Mouse (Mus musculus) adrenal gland, adult 18-20 months (tissue): ENCODE measurements around the gene Trhr2. TPM values are rescaled to one million over a fixed set of nuclear protein-coding genes. Genes with fewer than 3 reads are reported as not detected.
A peak's percentile ranks its signal among the peaks of the same experiment; 100 is the strongest.

Experiments
- DNase-seq, 2 experiments: peaks; one replicate each; pipeline ENCODE4 v3.0.0; 2021 to 2022; ENCODE audit warnings: low spot score in 2 of 2
- total RNA-seq, 2 experiments: library from RNA; stranded (reverse); gene quantifications; 1 replicate in 1 of 2; 2 replicates in 1 of 2; pipeline ENCODE4 v1.2.3; 2021

Trhr2 gene
- total RNA-seq, 2 experiments from 2014 or later, result not detected

DNA sequence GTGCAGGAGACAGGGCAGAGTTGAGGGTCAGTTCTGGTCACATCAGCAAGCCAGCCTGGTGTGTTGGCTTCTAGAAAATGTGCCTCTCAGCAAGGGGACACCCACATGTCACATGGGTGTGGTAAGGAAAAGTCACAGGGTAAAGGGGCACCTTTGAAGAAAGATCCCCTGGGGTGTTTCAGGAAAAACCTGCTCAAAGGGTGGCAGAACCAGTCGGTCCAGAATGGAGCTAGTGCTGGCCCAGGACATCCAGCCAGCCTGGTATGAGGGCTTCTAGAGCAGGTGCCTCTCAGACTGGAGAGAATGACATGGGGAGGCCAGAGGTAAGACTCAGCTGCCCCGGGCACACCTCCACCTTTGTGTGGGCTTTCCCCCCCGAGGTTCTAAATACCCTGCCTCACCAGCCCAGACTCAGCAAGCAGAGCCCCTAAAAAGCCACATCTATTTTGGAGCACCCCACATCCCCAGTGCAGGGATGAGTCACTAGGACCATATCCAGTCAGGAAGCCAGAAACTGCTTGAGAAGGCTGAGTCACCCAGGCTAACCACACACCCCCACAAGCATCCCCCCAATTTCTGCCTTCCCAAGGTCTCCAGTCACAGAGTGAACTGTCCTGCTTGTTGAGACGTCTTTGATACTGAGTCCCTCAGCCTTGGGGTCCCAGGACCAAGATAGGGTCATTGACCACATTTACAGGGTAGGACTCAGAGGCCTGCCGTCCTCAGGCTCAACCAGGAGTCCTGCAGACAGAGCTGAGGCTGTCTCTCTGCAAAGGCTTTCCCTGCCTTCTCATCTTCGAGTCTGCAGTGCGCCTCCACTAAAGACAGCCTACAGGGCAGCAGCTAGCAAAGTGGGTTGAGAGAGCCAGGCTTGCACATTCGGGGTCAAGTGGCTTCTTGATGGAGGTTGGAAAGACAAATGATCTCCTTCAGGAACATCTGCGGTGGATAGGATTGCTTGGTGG lies 4.6 kb downstream of the Trhr2 start:
- DNase-seq, result no peak

DNA sequence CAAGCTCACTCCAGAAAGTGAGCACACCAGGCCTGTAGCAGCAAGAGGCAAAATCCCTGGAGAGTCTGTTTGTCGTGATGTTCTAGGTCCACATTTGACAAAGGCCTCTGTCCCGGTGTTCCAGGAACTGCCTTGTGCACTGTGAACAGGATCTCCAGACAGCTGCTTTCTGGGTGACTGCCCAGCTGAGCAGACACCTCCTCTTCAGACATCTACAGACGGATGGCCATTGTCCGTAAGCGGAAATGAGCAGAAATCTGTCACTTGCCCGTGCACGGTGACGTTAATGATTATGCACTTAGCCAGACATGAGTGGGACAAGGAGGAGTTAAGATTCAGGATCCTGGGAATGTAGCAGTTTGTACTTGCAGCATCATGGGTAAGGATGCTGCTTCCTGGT lies 6.4 kb downstream of the Trhr2 start:
- no peak for DNase-seq

- no peak for DNase-seq
These were observed 10.0 kb downstream of the Trhr2 start for GRCm38 (mm10) chr8:122350309-122351089.

DNA sequence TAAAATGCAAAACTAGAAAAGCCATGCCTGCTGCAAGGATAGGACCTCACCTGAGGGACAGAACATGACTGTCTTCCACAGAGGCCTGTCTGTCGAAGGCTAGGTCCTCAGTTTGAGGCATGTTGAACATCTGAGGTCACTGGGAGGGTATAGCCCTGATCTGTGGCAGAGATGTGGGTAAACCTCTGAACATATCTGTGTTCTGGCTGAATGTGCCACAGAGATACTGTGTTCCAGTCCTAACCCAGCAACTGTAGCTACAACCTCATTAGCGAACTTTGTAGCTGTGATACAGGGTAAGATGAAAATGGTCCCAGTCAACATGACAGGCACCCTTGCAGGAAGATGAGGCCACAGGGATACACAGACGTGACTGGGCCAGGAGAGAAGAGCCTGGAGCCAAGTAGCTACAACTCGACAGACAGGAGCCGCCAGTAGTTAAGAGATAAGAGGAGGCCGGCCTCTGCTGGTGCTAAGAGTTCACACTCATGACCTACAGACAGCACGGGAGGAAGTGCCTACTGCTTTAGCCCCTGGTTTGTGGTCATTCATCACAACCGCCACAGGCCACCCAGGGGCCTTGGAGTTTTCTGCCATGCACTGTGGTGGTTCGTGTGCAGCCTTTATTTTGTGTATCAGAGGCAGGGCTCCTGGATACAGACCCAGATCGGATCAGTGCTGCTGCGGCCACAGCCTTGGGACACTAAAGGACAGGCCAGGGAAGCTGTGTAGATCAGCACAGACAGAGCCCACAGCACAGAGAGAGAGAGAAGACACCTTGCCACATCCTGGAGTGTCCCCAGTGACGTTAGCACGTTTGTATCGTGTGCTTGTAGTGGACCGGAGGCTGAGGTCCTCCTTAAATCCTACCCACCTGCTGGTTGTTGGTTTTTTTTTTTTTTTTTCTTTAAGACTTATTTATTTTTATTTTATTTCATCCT lies 10.9 kb downstream of the Trhr2 start:
- no peak for DNase-seq

DNA sequence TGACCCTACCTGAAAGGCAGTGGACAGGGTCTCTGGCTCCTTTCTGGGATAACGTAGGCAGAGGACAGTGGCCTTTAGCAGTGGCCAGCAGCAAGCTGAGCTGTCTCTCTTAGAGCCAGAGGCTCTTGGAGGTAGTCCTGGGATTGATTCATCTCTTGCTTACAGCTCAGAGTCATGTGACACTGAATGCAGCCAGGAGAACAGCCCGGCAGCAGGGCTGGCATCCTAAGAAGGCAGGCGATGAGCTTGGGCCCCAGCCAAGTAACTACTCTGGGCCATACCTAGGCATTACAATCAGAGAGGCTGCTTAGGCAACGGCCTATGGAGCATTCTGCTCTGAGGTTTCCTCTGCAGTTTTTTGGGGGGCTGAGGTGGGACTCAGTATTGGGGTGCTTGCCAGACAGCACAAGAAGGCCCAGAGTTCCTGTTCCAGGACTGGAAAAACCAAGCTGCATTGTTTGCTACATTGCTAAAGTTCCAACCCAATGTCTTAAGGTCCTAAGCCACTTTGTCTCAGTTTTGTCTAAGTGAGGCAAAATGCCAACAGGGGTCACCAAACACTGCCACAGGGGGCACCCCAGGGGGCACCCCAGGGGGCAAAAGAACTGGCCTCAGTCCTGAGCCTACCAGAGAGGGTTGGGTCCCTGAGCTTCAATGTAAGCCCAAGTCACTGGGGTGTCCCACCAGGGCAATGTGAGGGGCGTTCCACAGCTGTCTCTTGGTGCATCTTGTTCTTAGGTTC lies 12.6 kb downstream of the Trhr2 start:
- no peak for DNase-seq

DNA sequence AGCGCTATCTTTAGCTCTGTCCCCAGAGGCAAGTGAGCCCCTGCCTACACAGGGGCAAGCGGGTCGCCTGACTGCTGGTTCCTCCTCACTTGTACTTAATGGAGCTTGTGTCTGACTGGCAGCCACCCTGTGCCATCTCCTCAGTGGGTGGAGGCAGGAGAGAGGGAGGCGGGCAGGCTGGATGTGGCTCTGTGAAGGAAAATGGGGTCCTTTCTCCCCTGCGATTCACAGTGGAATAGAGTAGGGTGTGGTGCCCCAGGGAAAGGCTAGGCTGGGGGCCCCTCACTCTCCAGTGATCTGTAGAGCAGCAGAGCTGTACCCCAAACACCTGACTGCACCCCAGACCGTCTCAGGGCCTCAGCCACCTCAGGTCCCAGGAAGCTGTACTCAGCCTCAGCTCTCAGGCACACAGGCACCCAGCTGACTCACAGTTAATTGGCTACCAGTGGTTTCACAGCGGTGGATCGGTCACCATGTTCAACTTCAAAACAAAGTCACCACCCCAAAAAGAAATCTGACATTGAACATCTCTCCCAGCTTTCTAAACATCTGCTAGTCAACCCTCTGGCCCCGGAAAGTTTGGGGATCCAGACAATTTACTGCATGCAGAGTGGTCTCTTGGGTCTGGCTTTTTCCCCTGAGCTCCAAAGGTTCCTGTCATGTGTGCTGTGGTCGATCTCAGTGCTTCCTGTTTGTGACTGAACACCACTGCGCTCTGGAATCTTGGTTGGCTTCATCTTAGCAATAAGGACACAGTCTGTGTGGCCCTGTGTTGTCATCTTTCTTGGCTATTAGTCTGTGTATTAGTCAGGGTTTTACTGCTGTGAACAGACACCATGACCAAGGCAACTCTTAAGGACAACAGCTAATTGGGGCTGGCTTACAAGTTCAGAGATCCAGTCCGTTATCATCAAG lies 15.1 kb downstream of the Trhr2 start:
- no peak for DNase-seq

GRCm38 (mm10) chr8:122344219-122344618 lies 16.3 kb downstream of the Trhr2 start:
- no peak for DNase-seq

- DNase-seq, result no peak
These were observed 16.8 kb downstream of the Trhr2 start for GRCm38 (mm10) chr8:122343758-122344157.

DNA sequence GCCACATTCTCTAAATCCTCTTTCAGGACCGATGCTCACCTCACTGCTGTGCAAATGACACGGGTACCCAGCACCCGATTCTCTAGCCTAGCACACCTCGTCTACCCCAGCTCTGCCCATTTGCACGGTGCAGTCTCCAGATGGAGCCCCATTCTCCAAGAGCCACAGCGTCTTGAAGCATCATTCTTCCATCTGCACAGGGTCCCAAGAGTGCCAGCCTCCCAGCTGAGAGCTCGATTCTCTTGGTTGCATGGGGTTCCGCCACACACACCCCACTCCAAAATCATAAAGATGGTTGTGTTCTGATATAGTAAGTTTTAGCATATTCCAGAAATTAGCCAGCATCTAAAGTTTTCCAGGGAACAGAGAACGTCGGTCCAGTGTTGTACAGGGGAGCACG lies 17.2 kb downstream of the Trhr2 start:
- DNase-seq, result no peak

DNA sequence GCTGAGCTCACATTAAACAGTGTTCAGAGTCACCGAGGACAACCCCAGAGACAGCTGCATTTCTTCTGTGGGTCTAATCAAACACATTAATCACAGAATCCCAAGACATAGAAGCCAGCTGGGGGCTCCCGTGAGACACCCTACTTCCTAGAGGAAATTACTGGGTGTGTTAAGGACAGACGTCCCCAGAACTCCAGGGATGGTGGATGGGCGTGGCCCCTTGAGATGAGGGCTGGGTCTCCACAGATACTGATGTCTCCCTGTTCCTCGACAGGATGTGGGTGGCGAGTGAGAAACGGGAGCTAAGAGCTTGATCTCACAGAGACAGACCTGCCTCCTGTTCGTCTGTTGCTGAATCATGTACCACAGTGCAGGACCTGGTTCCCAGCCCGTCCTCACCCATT lies 17.7 kb downstream of the Trhr2 start:
- no peak for DNase-seq

- DNase-seq, result no peak
These were observed 18.2 kb downstream of the Trhr2 start for GRCm38 (mm10) chr8:122342362-122342761.

GRCm38 (mm10) chr8:122341790-122342189 lies 18.8 kb downstream of the Trhr2 start:
- no peak for DNase-seq

DNA sequence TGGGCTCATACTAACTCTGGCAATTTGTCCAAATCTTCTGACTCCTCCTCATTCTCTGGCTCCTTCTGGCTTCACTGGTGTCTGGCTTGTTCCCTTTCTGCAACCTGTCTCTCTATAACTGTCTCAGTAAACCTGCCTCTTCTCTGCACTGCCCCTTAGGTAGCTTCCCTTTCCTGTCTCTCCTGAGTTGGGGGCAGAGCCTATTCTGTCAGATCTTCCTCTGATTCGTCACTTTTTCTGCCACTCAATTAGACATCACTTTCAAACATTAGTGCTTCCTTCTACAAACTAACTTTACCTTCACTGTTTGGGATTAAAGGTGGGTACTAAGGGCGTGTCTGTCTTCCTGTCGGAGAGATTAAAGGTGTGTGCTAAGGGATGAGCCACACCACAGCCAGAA lies 19.8 kb downstream of the Trhr2 start:
- DNase-seq, result no peak

DNA sequence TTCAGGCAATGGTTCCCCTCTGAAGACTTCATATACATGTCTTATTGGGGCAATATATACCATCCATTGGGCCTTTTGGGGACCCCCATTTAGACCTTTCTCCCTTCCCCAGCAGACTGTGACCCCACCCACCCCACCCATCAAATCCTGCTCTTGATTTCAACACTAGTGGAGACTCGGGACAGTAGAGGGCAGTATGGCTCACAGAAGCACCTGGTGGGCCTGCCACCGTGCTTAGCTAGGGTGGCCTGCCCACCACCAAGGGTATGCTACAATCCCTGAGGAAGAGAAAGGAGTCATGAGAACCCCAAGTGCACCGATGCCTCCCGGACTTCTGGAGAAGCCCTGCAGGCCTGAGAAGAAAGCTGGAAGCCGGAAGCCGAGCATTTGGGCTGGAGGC lies 21.7 kb downstream of the Trhr2 start:
- DNase-seq, result no peak

GRCm38 (mm10) chr8:122336251-122336910 lies 24.2 kb downstream of the Trhr2 start:
- peak in 1 of 2 experiments; percentile 37 for DNase-seq

DNA sequence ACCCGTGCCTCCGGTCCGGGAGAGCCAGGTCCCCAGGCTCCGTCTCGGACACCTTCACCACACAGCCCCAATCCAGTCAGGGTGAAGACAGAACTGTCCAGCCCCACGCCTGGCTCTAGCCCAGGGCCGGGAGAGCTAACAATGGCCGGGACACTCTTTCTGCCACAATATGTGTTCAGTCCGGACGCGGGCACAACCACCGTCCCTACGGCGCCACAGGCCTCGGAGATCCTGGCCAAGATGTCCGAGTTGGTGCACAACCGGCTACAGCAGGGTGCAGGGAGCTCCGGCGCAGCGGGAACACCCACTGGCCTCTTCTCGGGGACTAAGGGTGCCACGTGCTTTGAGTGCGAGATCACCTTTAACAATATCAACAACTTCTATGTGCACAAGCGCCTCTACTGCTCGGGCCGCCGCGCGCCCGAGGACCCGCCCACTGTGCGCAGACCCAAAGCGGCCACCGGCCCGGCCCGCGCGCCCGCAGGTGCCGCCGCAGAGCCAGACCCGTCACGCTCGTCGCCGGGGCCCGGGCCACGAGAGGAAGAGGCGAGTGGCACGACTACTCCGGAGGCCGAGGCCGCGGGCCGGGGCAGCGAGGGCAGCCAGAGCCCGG lies 24.8 kb downstream of the Trhr2 start:
- no peak for DNase-seq

DNA sequence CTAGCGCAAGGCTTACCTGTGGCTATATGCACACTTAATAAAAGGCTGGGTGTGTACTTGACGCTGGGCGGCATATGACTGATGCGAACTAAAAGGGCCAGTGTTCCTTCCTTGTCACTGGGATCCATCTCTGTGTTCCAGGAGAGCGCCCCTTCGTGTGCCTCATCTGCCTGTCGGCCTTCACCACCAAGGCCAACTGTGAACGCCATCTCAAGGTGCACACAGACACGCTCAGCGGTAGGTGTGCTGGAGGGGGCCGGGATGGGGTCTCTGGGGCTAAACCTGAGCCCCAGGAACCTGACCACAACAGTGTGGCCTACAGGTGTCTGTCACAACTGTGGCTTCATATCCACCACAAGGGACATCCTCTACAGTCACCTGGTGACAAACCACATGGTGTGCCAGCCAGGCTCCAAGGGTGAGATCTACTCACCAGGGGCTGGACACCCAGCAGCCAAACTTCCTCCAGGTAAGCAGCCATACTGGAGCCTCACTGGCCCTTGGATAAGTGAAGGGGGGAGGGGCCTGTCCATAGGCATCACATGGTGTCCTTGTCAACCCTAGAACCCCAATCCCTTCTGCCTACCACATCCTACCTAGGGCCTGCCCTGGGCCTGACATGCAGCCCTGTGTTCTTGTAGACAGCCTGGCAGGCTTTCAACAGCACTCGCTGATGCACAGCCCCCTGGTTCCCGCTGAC lies 25.6 kb downstream of the Trhr2 start:
- no peak for DNase-seq

- no peak for DNase-seq
These were observed 27.0 kb downstream of the Trhr2 start for GRCm38 (mm10) chr8:122333531-122333930.
